ENCODE assay signal across 9 mouse cellular contexts in the genomic region with DNA sequence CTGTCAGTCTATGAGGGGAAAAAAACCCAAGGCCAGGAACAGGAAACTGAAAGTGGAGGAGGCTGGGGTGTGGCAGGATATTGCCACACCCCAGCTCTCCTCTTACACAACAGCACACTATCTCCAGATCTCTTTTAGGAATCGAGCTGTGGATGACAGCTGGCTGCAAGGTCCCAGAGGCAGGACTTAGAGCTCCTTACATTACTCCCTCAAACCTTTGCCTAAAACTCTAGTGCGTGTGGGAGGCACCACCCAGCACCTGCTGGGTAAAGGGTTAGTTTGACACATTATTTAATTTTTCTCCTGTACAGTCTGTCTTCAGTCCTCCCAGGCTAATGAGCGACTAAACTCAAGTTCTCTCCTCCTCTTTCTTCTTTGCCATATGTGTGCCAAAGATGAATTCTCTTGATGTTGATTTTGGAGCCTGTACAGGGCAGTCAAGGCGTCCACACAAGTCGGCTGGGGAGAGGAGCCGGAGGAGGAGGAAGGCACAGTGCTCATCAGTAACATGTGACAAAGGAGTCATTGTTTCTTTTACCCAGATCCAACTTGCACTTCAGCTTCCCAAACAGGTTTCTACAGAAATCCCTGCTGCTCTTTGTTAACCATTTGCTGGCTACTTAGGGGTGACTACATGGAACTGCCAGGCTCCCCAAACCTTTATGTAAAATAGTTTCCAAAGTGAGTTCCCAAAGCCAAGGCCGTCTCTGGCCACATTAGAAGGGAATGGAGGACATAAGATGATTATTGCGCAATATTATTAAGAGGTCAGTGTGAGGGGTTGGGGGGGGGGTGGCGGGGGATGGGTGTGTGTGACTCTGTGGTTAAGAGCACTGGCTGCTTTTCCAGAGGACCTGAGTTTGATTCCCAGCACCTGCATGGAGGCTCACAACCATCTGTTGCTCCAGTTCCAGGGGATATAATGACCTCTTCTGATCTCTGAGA. TPM values are rescaled to one million over a fixed set of nuclear protein-coding genes. Genes with fewer than 3 reads are reported as not detected.
A peak's percentile ranks its signal among the peaks of the same experiment; 100 is the strongest.
DNase-seq lines count a peak whose midpoint lies in the region; TF ChIP-seq lines count a peak whose summit lies in the region.
"Had no signal": no experiment of that assay in that cellular context is flagged by ENCODE, and none has a peak within 500 bp of the region (broad histone marks: within the 10 kb centered on the region; RNA-seq: fewer than 3 reads in every experiment).

No protein-coding gene starts in this region.

- H3K9me3 ChIP-seq in forebrain, embryonic 10.5 days = no peaks in the 10 kb centered on the region

- H3K27ac ChIP-seq in layer of hippocampus, adult 2 months = peak overlapping the region; percentile 36
- H3K27ac ChIP-seq in forebrain, embryonic 10.5 days = no peak overlapping the region

- TF ChIP-seq POLR2A in lung, adult 2 months (IDR thresholded peaks at IDR 0.05; ENCODE audit: borderline replicate concordance, extremely low read depth, low read depth, low read length) = 0 out of 2 replicates have a peak, but pooled peaks have one; percentile 17

- DNase-seq in layer of hippocampus, adult 2 months (ENCODE audit: low spot score in 2 of 2) = no peak
- DNase-seq in layer of hippocampus, postnatal 14 days (ENCODE audit: low spot score in 2 of 2) = no peak
- peak; percentile 93 for DNase-seq in adipocyte (ENCODE audit: low spot score)
- DNase-seq in induced T-regulatory cell, adult 2 months (ENCODE audit: low read depth) = peak; percentile 80
- peak; percentile 39 for DNase-seq in lung, adult 2 months
- DNase-seq in frontal cortex, postnatal 36 days (ENCODE audit: low spot score in 2 of 2) = no peak
- no peak for DNase-seq in embryo, embryonic 9.5 days (ENCODE audit: extremely low spot score)
- no peak for DNase-seq in forebrain, embryonic 10.5 days (ENCODE audit: extremely low spot score, low spot score)

- H3K4me3 ChIP-seq in layer of hippocampus, adult 2 months = no peak overlapping the region
- no peak overlapping the region for H3K4me3 ChIP-seq in lung, adult 2 months (replicated peaks; ENCODE audit: extremely low read depth, low read depth, low read length)
- no peak overlapping the region for H3K4me3 ChIP-seq in forebrain, embryonic 10.5 days

- no peak for TF ChIP-seq CTCF in layer of hippocampus, adult 2 months (conservative IDR thresholded peaks at IDR 0.05)
- no peak for TF ChIP-seq CTCF in lung, adult 2 months (IDR thresholded peaks at IDR 0.05; ENCODE audit: insufficient read depth, low read length)

- 28% methylated on average over 9 of the region's 9 CpGs for WGBS in lung, adult 2 months
- 72% methylated on average over 9 of the region's 9 CpGs for WGBS in forebrain, embryonic 10.5 days

- no peaks in the 10 kb centered on the region for H3K27me3 ChIP-seq in forebrain, embryonic 10.5 days (ENCODE audit: poor library complexity, severe bottlenecking)

- H3K36me3 ChIP-seq in forebrain, embryonic 10.5 days (replicated peaks) = no peaks in the 10 kb centered on the region

- H3K4me1 ChIP-seq in lung, adult 2 months (ENCODE audit: control insufficient read depth, insufficient read depth, low read length) = peaks cover 17% of the 10 kb centered on the region
- peaks cover 20% of the 10 kb centered on the region for H3K4me1 ChIP-seq in forebrain, embryonic 10.5 days

RNA-seq across cellular contexts. Expression of gene H2-T24, which starts 3.6 kb away (rescaled TPM):
- 1 to 10 TPM; 1.7 to 2.4 TPM for total RNA-seq in layer of hippocampus, adult 2 months (2021)
- total RNA-seq in layer of hippocampus, postnatal 14 days (2021) = 1 to 10 TPM; 1.0 to 1.1 TPM
- polyA plus RNA-seq in lung, adult 2 months (2012; rRNA removed) = 9.2 and 16.5 TPM in 2 replicates
- polyA plus RNA-seq in forebrain, embryonic 10.5 days (2016; fragmentation: Nextera tagmentation; extraction: Ambion mirVana) = 3.1 and 3.5 TPM in 2 replicates

RNA-seq across cellular contexts. Expression of gene H2-T23, which starts 8.7 kb away (rescaled TPM):
- total RNA-seq in layer of hippocampus, adult 2 months (2021) = 1 to 10 TPM; 5.2 to 6.0 TPM
- 1 to 10 TPM; 3.0 to 3.6 TPM for total RNA-seq in layer of hippocampus, postnatal 14 days (2021)
- 180 and 232 TPM in 2 replicates for polyA plus RNA-seq in lung, adult 2 months (2012; rRNA removed)
- polyA plus RNA-seq in forebrain, embryonic 10.5 days (2016; fragmentation: Nextera tagmentation; extraction: Ambion mirVana) = 2.1 and 3.3 TPM in 2 replicates

RNA-seq across cellular contexts. Expression of gene H2-T22, which starts 18.6 kb away (rescaled TPM):
- 10 to 100 TPM in 1 of 2 experiments, 1 to 10 TPM in 1; 9.1 to 10.3 TPM for total RNA-seq in layer of hippocampus, adult 2 months (2021)
- 1 to 10 TPM; 9.1 to 9.2 TPM for total RNA-seq in layer of hippocampus, postnatal 14 days (2021)
- polyA plus RNA-seq in lung, adult 2 months (2012; rRNA removed) = 53.9 and 55.1 TPM in 2 replicates
- polyA plus RNA-seq in forebrain, embryonic 10.5 days (2016; fragmentation: Nextera tagmentation; extraction: Ambion mirVana) = 6.8 and 8.1 TPM in 2 replicates

RNA-seq across cellular contexts. Expression of gene Gm6034, which starts 18.8 kb away (rescaled TPM):
- not detected for total RNA-seq in layer of hippocampus, adult 2 months (2021)
- total RNA-seq in layer of hippocampus, postnatal 14 days (2021) = not detected
- polyA plus RNA-seq in lung, adult 2 months (2012; rRNA removed) = not detected in 2 replicates
- not detected in 2 replicates for polyA plus RNA-seq in forebrain, embryonic 10.5 days (2016; fragmentation: Nextera tagmentation; extraction: Ambion mirVana)
- polyA plus RNA-seq: neural tube, embryonic 11.5 days had no signal

RNA-seq across cellular contexts. Expression of gene Gm11127, which starts 34.2 kb away (rescaled TPM):
- 1 to 10 TPM; 1.6 to 1.7 TPM for total RNA-seq in layer of hippocampus, adult 2 months (2021)
- under 1 TPM; 0.31 to 0.32 TPM for total RNA-seq in layer of hippocampus, postnatal 14 days (2021)
- not detected in 2 replicates for polyA plus RNA-seq in lung, adult 2 months (2012; rRNA removed)
- not detected in 2 replicates for polyA plus RNA-seq in forebrain, embryonic 10.5 days (2016; fragmentation: Nextera tagmentation; extraction: Ambion mirVana)
- polyA plus RNA-seq: neural tube, embryonic 11.5 days had no signal

Comparison
In these comparisons a context has a peak if more than half of its experiments do, and no peak if none do; other contexts are left out.
1. DNase-seq: peak in adipocyte (single experiment), induced T-regulatory cell, adult 2 months (single experiment) and lung, adult 2 months (single experiment); none in layer of hippocampus, adult 2 months (0 of 2), layer of hippocampus, postnatal 14 days (0 of 2), frontal cortex, postnatal 36 days (0 of 2), embryo, embryonic 9.5 days (single experiment) and forebrain, embryonic 10.5 days (single experiment).